Mouse (Mus musculus) ZHBTc4 (cell line): ENCODE measurements around the gene Gm16223.
A peak's percentile ranks its signal among the peaks of the same experiment; 100 is the strongest.

Experiments
- DNase-seq: peaks from one replicate; pipeline ENCODE4 v3.0.0-alpha.2; 2011; ENCODE audit warnings: low read depth, low spot score

The Gm16223 gene

DNA sequence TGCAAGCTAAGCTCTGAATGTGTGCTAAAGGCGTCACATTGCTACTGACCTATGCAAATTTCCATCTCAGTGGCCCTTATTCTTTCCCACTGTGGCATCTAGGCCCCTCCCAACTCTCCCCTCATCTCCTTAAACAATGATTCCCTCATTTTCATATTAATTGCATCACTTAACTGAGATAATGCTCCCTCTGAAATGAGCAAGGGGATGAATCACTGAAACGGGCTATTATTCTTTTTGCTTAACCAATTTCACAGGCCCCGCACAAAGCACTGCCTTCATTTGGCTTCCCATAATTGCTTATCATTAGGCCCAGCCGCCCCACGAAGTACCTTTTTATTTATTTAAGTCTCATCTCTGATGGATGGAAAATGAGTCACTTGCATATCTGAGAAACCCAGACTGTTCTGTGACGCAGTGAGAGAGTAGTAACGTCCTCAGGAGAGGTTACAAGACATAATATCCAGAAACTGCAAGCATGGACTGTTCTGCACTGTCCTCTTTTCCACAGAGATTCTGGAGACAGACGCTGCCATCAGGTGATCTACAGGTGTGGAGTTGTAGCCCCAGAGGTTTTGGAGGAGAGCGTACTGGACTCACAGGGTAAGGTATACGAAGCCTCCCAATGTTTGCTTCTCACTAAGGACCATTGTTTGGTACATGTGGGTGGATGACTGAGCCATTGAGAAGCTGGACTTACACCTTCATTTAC is at the start of gene Gm16223:
TSS of gene Gm16223 (plus strand) at position 485 of the 712 bp plus-strand sequence.
- peak; percentile 4 for DNase-seq

GRCm38 (mm10) chr5:42022029-42022428 is 45.7 kb upstream of the Gm16223 start:
- no peak for DNase-seq

DNA sequence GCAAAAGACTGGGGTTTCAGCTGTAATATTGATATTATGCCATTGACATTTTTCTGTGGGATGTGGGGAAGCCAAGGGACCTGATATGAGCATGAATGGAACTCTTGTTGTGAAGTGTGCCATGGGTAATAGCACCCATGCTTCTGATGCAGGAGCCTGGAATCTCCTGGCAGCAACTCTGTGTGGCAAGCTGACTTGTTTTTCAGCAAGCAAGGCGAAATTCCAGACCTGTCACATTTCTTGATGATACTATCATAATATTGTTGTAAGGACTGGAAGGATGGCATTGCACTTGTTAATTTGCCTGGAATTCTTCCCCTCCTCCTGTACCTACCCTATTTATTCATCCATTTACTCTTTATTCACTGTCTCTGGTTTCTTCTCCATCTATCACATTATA is 44.2 kb upstream of the Gm16223 start:
- no peak for DNase-seq

DNA sequence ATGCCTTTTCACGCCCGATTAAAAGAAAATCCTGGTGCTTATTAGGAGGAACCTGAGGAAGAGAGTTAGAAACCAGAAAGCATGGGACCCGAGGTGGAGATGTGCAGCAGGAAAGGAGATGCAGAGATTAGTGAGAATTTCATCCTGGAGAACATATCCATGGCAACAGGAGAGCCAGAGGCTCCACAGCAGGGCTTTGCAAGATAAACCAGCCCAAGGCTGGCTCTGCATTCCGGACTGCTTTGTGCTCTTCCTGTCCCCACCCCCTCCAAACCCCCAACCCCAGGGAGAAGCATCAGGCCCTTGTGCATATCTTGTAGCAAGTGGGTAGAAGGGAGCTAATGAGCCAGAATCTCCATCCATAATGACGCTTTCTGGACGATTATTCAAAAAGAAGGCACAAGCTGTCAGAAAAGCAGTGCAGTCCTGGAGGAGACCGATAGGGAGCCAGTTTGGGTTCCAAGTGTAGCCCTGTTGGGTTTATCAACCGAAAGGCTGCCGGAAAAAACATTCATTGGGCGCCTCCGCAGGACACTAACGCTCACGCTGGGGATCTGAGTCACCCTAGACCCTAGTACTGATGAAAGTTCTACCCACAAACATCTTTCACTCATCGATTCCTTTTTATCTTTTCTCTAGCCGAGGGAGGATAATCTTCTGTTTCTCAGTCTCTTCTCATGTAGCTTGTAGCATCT is 31.2 kb upstream of the Gm16223 start:
- DNase-seq = peak; percentile 28

DNA sequence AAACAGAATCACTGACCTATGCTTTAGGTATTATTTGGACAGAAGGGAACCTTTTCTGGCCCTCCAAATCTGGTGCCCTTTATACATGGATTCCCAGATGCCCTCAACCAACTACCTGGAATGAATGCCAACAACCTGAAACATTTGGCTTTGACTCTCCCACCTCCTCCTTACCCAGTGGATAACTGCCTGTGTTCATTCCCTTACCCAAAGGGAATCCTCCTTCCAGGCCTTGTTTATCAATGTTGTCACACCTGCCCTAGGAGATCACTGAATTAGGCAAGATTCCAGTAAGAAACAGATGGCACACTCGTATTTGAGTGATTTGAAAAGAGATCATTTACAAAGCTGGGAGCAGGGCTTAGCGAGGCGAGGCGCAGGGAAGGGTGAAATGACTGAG is 13.1 kb upstream of the Gm16223 start:
- no peak for DNase-seq

DNA sequence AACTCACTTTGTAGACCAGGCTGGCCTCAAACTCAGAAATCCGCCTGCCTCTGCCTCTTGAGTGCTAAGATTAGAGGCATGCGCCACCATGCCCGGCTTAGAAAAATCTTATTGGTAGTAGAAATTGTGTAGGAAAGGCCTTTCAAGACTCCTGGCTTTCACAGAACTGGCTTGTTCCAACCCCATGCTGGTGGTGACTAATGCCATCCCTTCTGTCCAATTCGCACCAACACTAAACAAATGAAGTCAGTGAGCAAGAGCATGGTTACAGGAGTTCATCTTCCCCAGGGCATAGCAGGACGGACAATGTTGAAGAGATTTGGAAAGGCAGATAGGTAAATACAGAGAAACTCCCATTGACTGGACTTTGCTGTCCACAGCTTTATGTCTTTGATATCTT is 12.6 kb upstream of the Gm16223 start:
- DNase-seq = no peak

DNA sequence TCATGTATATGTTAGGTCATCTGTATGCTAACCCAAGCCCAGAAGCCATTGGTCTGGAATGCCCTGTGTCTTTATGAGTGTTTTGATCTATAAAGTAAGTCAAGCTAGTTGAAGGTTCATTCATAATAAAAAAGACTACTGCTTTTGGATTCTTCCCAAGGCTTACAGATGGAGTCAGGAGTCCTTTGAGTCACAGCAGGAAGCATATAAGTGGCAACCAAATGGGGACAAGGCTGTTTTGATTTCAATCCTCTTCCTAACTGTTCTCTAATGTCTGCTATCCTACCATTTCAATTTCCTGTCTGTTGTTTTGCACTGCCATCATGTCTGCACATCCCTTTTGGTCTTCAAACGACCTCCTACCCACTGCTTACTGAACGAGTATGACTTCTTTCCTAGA is 2.7 kb upstream of the Gm16223 start:
- no peak for DNase-seq

GRCm38 (mm10) chr5:42067075-42067474 is 685 bp upstream of the Gm16223 start:
- DNase-seq = no peak

DNA sequence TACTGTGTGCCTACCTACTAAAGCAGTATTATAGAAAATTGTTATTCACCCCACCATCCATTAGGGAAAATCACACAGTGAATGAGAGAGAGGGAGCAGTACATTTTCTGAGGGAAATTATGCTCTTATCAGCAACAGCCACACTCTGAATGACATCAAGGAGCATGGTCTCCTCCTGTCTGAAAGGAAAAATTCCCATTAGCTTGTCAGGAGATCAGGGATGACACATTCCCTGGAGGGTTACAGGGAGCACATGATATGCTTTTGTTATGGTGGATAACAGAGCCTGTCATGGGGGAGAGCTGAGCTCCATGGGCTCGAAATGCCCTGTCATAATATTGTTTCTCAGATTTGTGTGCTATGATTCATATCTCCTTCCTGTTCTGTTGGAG is 424 bp downstream of the Gm16223 start:
- DNase-seq = no peak

GRCm38 (mm10) chr5:42116586-42117346 is 49.0 kb downstream of the Gm16223 start:
- DNase-seq = no peak

DNA sequence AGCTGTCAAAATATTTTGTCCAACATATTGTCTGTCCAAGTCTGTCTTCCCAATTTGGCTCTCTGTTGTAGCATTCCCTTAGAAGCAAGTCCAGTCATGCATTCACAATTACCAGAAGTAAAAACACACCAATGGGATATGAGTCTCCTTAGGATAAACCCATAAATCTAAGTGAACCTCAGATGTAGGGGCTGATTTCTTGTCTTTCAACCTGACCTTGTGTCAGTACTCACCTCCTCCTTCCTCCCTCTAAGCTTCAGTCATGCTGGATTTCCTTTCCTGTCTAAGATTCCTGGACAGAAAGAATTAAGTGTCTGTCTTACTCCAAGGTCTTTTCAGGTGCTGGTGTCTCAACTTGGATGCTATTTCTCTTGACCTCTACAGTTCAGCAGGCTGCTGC is 57.8 kb downstream of the Gm16223 start:
- no peak for DNase-seq

- no peak for DNase-seq
Observed at GRCm38 (mm10) chr5:42155626-42156025, 87.9 kb downstream of the Gm16223 start.

DNA sequence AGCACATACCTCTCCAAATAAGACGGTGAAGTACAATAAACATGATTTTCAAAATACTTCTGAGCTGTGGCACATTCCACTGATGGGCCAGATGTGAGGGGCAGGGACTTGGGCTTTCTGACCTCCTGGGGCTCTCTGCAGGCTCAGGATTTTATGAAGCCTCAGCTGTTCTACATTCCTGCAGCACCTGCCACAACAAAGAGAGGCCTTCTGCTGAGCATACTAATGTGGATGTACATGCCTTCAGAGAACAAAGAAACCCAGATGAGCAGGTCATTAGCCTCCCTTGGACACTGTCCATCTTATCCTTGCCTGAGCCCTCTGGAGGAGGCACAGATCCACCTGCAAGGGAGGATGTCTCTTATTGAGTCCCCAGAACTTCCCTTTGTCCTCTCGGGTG is 97.0 kb downstream of the Gm16223 start:
- no peak for DNase-seq

GRCm38 (mm10) chr5:42166311-42166710 is 98.6 kb downstream of the Gm16223 start:
- DNase-seq = no peak

GRCm38 (mm10) chr5:42168071-42168470 is 100.3 kb downstream of the Gm16223 start:
- DNase-seq = no peak

DNA sequence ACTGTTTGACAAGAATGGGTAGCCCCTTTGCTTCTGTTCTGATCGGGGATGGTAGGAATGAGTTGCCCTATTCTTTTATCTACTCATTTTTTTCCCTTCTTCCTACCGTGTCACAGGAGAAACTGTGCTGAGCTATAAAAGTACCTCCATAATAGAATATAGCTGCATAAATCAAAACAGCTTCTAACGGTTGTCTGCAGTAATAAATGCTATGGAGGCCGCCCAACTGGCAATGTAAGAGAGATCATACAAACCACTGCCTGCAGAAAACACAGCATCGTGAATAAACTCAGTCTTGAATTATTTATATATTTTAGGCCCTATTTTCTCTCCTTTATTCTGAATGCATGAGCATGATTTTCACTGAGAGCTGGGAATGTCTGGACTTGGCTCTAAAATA is 101.0 kb downstream of the Gm16223 start:
- DNase-seq = no peak

GRCm38 (mm10) chr5:42174109-42174508 is 106.3 kb downstream of the Gm16223 start:
- no peak for DNase-seq

DNA sequence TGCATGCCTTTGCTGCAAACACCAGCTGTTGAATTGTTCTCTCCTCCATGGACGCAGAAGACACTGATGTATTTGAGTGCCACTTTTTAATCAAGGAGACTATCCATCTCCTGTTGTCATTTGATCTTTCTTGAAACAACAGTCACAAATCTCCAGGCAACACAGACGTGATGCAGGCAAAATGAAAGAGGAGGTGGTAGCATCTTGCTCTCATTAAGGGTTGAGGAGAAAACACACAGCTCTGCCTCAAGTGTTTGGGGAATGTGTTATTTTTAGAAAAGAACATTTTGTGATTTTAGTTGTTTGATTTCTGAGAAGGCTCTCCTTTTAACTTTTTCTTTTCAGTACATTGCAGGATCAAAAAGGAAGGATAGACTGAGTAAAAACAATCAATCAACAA is 107.7 kb downstream of the Gm16223 start:
- no peak for DNase-seq

GRCm38 (mm10) chr5:42198493-42198892 is 130.7 kb downstream of the Gm16223 start:
- DNase-seq = no peak

GRCm38 (mm10) chr5:42207456-42208122 is 139.8 kb downstream of the Gm16223 start:
- no peak for DNase-seq

DNA sequence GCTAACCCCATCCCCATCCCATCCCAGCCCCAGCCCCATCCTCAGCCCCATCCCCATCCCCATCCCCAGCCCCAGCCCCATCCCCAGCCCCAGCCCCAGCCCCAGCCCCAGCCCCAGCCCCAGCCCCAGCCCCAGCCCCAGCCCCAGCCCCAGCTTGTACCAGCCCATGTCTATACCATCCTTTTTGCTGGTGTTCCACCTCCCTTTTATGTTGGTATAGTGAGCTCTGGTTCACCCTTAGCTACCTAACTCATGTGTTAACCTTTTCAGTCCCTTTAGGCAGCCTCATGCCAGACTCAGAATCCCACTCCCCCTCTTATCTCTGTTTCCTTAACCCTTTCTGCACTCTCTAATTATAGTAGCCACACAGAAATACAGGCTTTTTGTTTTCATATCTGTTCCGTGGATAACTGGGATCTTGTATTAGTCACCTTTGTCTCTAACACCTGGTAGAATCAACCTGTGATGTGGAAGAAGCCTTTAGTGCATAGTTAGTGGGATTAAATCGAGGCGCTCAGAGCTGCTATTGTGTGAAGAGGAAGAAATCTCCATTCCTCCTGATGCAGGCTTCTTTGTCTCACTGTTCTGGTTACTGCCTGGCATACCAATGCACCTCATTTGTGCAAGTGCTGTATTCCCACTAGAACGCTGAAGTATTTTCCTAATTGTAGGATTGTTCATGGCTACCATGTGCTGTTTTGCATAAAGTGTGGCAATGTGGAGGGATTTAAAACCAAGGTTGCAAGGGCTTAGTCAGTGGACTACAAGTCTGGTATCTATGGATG is 144.0 kb downstream of the Gm16223 start:
- no peak for DNase-seq
